Mouse (Mus musculus): Measurements from ENCODE around the gene Tnrc18. TPM values are rescaled to one million over a fixed set of nuclear protein-coding genes. Genes with fewer than 3 reads are reported as not detected.
A peak's percentile ranks its signal among the peaks of the same experiment; 100 is the strongest.

Gene Tnrc18
- total RNA-seq, 2 experiments from 2014 or later, result 75.6 to 83.8 TPM

GRCm38 (mm10) chr5:142823096-142824062, 5.9 kb upstream of the Tnrc18 start:
- DNase-seq, result peak; percentile 83 to 91
- intact Hi-C loops (cut with DNase I), result loop anchor here (5.0 kb wide), 1 partner anchor 56 kb away; no protein-coding TSS in a partner anchor

GRCm38 (mm10) chr5:142822286-142823095, 5.0 kb upstream of the Tnrc18 start:
- intact Hi-C loops (cut with DNase I), result loop anchor here (5.0 kb wide), 1 partner anchor 55 kb away; no protein-coding TSS in a partner anchor
- peak; percentile 45 to 55 for DNase-seq

GRCm38 (mm10) chr5:142821974-142822285, 4.5 kb upstream of the Tnrc18 start:
- intact Hi-C loops (cut with DNase I), result loop anchor here (2.0 to 5.0 kb wide), 2 partner anchors 19 to 55 kb away; no protein-coding TSS in a partner anchor
- DNase-seq, result peak in 1 of 2 experiments; percentile 32

- DNase-seq, result peak; percentile 92
- intact Hi-C loops (cut with DNase I), result loop anchor here (2.0 to 5.0 kb wide), 2 partner anchors 19 to 54 kb away; no protein-coding TSS in a partner anchor
Measured at GRCm38 (mm10) chr5:142821266-142821973, 4.0 kb upstream of the Tnrc18 start.

GRCm38 (mm10) chr5:142820276-142821265, 3.1 kb upstream of the Tnrc18 start:
- peak; percentile 75 to 84 for DNase-seq
- intact Hi-C loops (cut with DNase I), result loop anchor here (2.0 to 5.0 kb wide), 2 partner anchors 20 to 53 kb away; no protein-coding TSS in a partner anchor

- intact Hi-C loops (cut with DNase I), result loop anchor here (2.0 to 5.0 kb wide), 2 partner anchors 21 to 52 kb away; no protein-coding TSS in a partner anchor
Measured at GRCm38 (mm10) chr5:142819385-142820275, 2.2 kb upstream of the Tnrc18 start.

GRCm38 (mm10) chr5:142818435-142819360, 1.2 kb upstream of the Tnrc18 start:
- DNase-seq, result peak; percentile 83 to 84
- intact Hi-C loops (cut with DNase I), result no loop called here

More at GRCm38 (mm10) chr5:142819385-142820275, 2.2 kb upstream of the Tnrc18 start:
- peak; percentile 67 to 73 for DNase-seq

- peak; percentile 75 to 80 for DNase-seq
- intact Hi-C loops (cut with DNase I), result loop anchor here (2.0 kb wide), 1 partner anchor 88 kb away; no protein-coding TSS in a partner anchor
Measured at GRCm38 (mm10) chr5:142816811-142817523, 495 bp downstream of the Tnrc18 start.

GRCm38 (mm10) chr5:142816031-142816810, 1.2 kb downstream of the Tnrc18 start:
- DNase-seq, result peak; percentile 64 to 65

GRCm38 (mm10) chr5:142815421-142816001, 2.0 kb downstream of the Tnrc18 start:
- intact Hi-C loops (cut with DNase I), result loop anchor here (2.0 kb wide), 1 partner anchor 89 kb away; no protein-coding TSS in a partner anchor
- DNase-seq, result peak; percentile 50 to 56

More at GRCm38 (mm10) chr5:142816031-142816810, 1.2 kb downstream of the Tnrc18 start:
- intact Hi-C loops (cut with DNase I), result loop anchor here (2.0 kb wide), 1 partner anchor 89 kb away; no protein-coding TSS in a partner anchor

GRCm38 (mm10) chr5:142814711-142815420, 2.6 kb downstream of the Tnrc18 start:
- intact Hi-C loops (cut with DNase I), result no loop called here
- DNase-seq, result peak; percentile 63 to 64

GRCm38 (mm10) chr5:142814161-142814651, 3.3 kb downstream of the Tnrc18 start:
- intact Hi-C loops (cut with DNase I), result no loop called here
- peak; percentile 66 to 70 for DNase-seq

GRCm38 (mm10) chr5:142813722-142814111, 3.7 kb downstream of the Tnrc18 start:
- DNase-seq, result peak; percentile 32 to 53
- intact Hi-C loops (cut with DNase I), result loop anchor here (2.0 kb wide), 1 partner anchor 39 kb away; no protein-coding TSS in a partner anchor

All from heart, postnatal 14 days (tissue).